Mouse (Mus musculus): ENCODE data around the gene Tubgcp2.

Gene Tubgcp2

GRCm38 (mm10) chr7:140047811-140048311, 11.4 kb upstream of the Tubgcp2 start:
- no peak for DNase-seq (ENCODE audit: low read depth, low spot score)

DNA sequence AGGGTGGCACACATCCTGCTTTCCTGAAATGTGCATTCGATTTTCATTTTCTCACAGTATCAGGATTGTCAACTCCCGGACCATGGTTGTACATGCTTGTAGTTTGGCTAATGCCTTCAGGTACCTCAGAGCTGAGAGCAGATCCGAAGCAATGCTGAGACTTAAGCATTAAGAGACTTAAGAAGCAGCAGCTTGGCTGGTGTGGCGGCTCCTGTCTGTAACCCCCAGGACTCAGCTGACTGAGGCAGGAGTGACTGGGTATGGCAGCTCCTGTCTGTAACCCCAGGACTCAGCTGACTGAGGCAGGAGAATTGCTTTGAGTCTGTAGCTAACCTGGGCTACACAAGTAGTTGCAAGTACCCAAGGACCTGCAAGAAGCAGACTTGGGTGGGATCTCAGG, 9.1 kb upstream of the Tubgcp2 start:
- DNase-seq (ENCODE audit: low read depth, low spot score) = no peak

- DNase-seq (ENCODE audit: low read depth, low spot score) = no peak
Measured at GRCm38 (mm10) chr7:140042728-140043127, 6.3 kb upstream of the Tubgcp2 start.

- DNase-seq (ENCODE audit: low read depth, low spot score) = no peak
Measured at GRCm38 (mm10) chr7:140037171-140037555, 694 bp upstream of the Tubgcp2 start.

- no peak for DNase-seq (ENCODE audit: low read depth, low spot score)
Measured at GRCm38 (mm10) chr7:140035456-140035855, 1.0 kb downstream of the Tubgcp2 start.

DNA sequence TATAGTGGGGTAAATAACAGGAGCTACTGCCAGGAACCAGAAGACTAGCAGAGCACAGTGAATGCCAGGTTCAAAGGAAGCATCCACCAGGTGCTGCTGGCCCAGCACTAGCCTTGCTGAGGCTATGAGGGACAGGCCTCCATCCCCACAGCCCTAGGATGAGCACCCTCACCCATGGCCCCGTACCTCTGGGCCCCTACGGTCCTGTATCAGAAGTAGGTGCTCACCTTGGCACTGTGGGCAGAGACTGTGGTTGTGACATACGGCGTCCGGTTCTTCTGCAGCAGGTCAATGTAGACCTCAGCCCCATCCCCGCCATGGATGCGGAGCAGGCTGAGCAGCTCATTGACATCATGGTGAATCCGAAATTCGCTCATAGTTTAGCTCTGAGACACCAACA, 3.1 kb downstream of the Tubgcp2 start:
- no peak for DNase-seq (ENCODE audit: low read depth, low spot score)

GRCm38 (mm10) chr7:140032366-140032765, 4.1 kb downstream of the Tubgcp2 start:
- DNase-seq (ENCODE audit: low read depth, low spot score) = no peak

DNA sequence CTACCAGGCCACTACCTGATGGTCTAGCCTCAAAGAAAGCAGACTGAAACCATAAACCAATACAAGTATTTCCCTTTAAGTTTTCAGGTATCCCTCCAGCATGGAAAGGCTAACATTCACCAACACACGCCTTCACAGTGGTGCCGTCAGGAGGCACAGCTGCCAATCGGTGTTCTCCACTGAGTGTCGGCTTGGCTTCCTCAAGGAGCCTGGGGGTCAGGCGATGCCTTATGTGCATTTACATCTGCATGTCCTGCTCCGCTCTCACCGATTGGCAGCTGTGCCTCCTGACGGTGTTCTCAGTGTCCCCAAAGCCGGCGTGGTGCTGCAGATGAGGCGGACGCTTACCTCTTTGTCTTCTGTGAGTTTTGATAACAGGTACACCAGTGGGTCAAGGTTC, 4.7 kb downstream of the Tubgcp2 start:
- no peak for DNase-seq (ENCODE audit: low read depth, low spot score)

DNA sequence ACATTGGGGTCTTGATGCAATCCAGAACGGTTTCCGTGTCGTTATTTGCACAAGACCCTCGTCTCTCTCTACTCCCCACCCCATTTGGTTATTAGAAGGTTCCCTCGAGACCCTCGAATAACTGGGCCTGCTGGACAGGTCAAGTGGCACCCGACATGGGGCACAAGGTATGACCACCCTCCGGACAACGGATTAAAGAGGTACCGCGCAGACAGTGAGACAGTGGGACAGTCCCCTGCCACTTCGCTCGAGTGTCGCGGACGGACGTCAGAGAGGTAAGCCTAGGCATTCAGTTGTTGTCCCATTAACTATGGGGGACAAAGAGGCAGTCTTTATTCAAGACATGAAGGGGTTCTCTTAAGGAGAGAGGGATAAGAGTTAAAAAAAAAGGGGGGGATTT, 25.1 kb downstream of the Tubgcp2 start:
- no peak for DNase-seq (ENCODE audit: low read depth, low spot score)

DNA sequence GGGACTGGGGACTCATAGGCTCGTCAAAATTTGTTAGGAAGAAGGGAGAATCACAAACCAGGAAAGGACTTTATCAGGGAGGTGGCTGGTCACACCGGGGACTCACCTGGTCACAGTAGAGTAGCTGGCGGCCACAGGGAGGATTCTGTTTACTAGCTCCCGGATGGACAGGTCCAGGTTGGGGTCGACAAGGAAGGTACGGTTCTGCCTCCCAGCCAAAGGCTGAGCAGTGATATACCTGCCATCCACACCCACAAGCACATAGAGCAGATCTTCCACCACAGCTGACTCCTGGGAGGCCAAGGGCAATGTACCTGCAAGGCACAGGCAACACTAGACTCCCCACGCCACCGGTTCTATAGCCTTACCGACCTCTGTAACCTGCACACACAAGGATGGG, 28.7 kb downstream of the Tubgcp2 start:
- DNase-seq (ENCODE audit: low read depth, low spot score) = no peak

DNA sequence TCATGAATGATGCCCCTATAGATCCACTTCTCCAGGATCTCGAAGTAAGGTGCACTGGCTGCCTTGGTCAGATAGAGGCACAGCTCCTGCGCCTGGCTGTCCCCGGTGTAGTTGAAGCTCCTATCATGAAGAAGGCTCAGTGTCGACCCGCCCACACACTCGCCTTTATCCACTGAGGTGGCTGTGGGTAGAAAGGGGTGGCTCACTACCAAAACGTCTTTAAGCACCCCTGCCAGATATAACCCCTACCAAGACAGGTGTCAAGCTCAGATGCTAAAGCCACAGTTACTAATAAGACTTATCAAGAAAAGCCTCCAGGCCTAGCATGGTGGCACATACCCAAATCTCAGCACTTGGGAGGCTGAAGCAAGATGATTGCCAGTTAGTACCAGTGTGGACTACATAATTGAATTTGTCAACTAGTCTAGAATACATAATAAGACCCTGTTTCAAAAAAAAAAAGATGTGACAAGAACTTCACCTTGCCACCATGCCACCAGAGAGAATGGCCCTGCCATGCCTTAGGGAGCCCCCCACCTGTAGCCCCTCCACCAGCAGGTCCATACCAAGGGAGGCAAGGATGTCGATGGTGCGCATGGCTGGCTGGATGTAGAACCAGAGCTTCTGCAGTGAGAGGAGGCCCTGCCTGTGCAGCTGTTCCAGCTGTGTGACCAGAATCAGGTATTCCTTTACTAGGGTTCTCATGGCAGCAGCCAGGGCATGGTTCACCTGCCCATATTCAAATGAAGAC, 29.4 kb downstream of the Tubgcp2 start:
- no peak for DNase-seq (ENCODE audit: low read depth, low spot score)

- no peak for DNase-seq (ENCODE audit: low read depth, low spot score)
Measured at GRCm38 (mm10) chr7:140004666-140005065, 31.8 kb downstream of the Tubgcp2 start.

DNA sequence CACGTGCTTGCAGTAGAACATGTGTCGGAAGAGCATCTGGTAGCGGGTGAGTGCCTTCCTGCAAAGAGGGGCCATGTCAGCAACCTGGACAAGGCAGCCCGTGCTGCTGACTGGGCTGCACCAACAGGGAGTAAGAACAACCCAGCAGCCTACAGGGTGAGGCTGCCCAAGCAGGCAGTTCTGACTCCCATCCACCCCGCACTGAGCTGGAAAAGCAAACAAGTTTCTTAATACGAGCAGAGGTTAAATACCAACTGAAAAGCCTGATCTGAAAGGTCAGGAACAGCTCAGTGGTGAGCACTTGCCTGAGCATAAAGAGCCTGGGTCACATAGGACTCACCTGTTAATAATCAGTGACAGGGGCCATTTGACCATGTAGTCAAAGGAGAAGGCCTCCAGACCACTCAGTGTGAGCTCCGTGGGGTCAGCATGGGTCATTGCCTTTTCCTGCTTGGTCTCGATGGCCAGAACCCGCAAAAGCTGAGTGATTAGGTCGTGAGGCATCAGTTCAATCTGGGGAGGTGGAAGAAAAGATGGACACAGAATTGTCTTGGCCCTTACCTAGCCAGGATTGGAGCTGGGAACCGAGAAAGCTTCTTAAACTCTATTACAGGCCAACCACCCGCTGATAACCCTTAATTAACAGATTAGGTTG, 35.3 kb downstream of the Tubgcp2 start:
- peak; percentile 50 for DNase-seq (ENCODE audit: low read depth, low spot score)

- DNase-seq (ENCODE audit: low read depth, low spot score) = no peak
Measured at GRCm38 (mm10) chr7:139998691-139999350, 37.6 kb downstream of the Tubgcp2 start.

- DNase-seq (ENCODE audit: low read depth, low spot score) = peak; percentile 47
Measured at GRCm38 (mm10) chr7:139994676-139995075, 41.8 kb downstream of the Tubgcp2 start.

DNA sequence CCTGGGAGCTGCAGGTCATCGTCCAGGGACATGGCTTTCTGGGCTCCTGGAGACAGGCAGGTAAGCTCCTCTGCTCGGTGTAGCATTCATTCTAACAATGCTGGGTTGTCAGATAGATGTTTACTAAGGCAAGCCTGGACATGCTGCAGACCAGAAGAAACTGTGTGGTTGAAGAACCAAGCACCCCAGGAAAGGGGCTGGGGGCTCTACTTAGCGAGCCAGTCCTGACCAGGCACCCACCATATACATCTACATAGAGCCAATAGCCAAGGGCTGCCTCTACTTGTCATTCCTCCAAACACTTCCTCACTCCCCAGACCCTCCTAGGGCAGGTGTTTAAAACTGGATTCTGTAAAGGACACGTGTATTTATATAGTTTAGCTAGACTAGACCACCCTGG, 42.3 kb downstream of the Tubgcp2 start:
- DNase-seq (ENCODE audit: low read depth, low spot score) = no peak

DNA sequence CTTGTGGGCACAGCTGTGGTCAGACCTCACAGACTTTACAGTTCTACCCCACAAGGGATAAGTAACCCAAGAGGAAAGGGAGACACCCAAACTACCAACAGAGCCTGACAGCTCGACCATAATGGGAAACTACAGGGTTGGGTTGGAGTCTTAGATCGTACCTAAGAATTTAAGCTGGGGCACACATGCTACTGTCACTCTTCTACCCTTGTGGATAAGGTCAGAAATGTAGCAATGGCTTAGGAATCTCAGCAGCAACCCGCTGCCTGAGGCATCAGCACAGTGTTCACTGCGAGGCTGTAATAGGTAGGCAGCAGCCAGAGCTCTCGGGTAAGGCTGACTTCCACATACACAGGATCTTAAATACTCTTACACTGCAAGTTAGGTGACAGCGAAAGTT, 42.9 kb downstream of the Tubgcp2 start:
- no peak for DNase-seq (ENCODE audit: low read depth, low spot score)

DNA sequence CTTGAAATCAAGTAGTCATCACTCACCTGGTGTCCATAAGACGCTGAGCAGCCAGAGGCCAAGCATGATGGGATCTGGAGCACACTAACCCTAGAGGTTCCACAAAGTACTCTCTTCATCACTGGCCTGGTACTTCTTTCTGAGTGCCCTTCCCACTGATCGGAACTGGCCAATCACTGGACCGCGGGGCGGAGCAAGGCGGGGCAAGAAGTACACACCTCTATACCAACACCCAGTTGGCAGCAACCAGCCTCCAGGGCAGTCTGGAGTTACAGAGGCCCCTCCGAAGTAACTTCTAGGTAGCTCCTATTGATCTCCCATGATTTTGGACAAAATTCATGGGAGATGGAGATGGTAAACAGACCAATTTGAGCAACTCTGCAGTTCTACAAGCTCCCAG, 44.1 kb downstream of the Tubgcp2 start, which contains the start of gene Adam8:
Adam8 (minus strand) TSS at position 157 of the 400 bp plus-strand sequence.
- DNase-seq (ENCODE audit: low read depth, low spot score) = no peak

- DNase-seq (ENCODE audit: low read depth, low spot score) = no peak
Measured at GRCm38 (mm10) chr7:139990864-139991394, 45.5 kb downstream of the Tubgcp2 start.

GRCm38 (mm10) chr7:139988272-139988671, 48.2 kb downstream of the Tubgcp2 start:
- DNase-seq (ENCODE audit: low read depth, low spot score) = no peak

DNA sequence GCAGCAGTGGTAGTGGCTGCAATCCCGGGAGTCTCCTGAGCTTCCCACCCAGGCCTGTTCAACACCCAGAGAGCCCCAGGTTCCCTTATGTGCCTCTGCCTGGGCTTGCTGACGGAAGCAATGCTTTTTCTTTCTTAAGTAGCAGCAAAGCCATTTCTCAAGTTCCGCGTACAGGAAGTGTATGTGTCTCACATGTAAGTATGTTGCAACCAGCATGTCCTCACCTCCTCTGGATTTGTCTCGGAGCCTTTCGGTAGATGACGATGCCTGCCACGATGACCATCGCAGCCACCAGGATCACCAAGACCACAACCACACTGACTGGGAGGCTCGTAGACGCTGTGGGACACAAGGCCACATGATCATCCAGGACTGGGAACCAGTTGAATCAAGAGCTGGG, 52.0 kb downstream of the Tubgcp2 start:
- DNase-seq (ENCODE audit: low read depth, low spot score) = no peak

- no peak for DNase-seq (ENCODE audit: low read depth, low spot score)
Measured at GRCm38 (mm10) chr7:139982058-139982457, 54.4 kb downstream of the Tubgcp2 start.

Measured in retina, adult 2 months (tissue).